ENCODE assay signal across 19 mouse cellular contexts in genomic region chr11:119587112-119587511, GRCm38 (mm10). TPM values are rescaled to one million over a fixed set of nuclear protein-coding genes. Genes with fewer than 3 reads are reported as not detected.
DNase-seq lines count a peak whose midpoint lies in the region; ATAC-seq and TF ChIP-seq lines count a peak whose summit lies in the region.
"Had no signal": no experiment of that assay in that cellular context is flagged by ENCODE, and none has a peak within 500 bp of the region (broad histone marks: within the 10 kb centered on the region; RNA-seq: fewer than 3 reads in every experiment).

No protein-coding gene starts in this region.

- no peaks in the 10 kb centered on the region for H3K4me1 ChIP-seq in forebrain, postnatal 0 days (ENCODE audit: insufficient read depth)
- peaks cover 3% of the 10 kb centered on the region; the same call in 1 of the 2 replicates for H3K4me1 ChIP-seq in forebrain, embryonic 10.5 days
- H3K4me1 ChIP-seq in limb, embryonic 12.5 days (replicated peaks), result peaks cover 15% of the 10 kb centered on the region
- H3K4me1 ChIP-seq in limb, embryonic 10.5 days, result peaks cover 17% of the 10 kb centered on the region
- peaks cover 13% of the 10 kb centered on the region for H3K4me1 ChIP-seq in neural tube, embryonic 15.5 days
- H3K4me1 ChIP-seq: forebrain, embryonic 13.5 days; hindbrain, embryonic 15.5 days had no signal

- H3K27me3 ChIP-seq in forebrain, postnatal 0 days (ENCODE audit: insufficient read depth, low read length), result no peaks in the 10 kb centered on the region
- H3K27me3 ChIP-seq in forebrain, embryonic 10.5 days (ENCODE audit: poor library complexity, severe bottlenecking), result no peaks in the 10 kb centered on the region
- peaks cover 10% of the 10 kb centered on the region; the same call in 1 of the 2 replicates for H3K27me3 ChIP-seq in limb, embryonic 12.5 days
- H3K27me3 ChIP-seq in limb, embryonic 10.5 days (ENCODE audit: low read depth, poor library complexity, severe bottlenecking), result peaks cover 6% of the 10 kb centered on the region; the same call in 1 of the 2 replicates
- no peaks in the 10 kb centered on the region for H3K27me3 ChIP-seq in neural tube, embryonic 15.5 days (replicated peaks)
- H3K27me3 ChIP-seq: embryonic facial prominence, embryonic 12.5 days; forebrain, embryonic 13.5 days; hindbrain, embryonic 15.5 days had no signal

- no peaks in the 10 kb centered on the region for H3K36me3 ChIP-seq in forebrain, postnatal 0 days (ENCODE audit: insufficient read depth)
- H3K36me3 ChIP-seq in forebrain, embryonic 10.5 days (replicated peaks), result no peaks in the 10 kb centered on the region
- H3K36me3 ChIP-seq in limb, embryonic 12.5 days, result no peaks in the 10 kb centered on the region
- H3K36me3 ChIP-seq in limb, embryonic 10.5 days, result no peaks in the 10 kb centered on the region
- H3K36me3 ChIP-seq in neural tube, embryonic 15.5 days, result no peaks in the 10 kb centered on the region
- H3K36me3 ChIP-seq: embryonic facial prominence, embryonic 12.5 days; hindbrain, embryonic 15.5 days had no signal

- 65% methylated on average over 5 of the region's 5 CpGs for whole genome bisulfite sequencing in forebrain, postnatal 0 days
- WGBS in forebrain, embryonic 10.5 days, result 74% methylated on average over 5 of the region's 5 CpGs
- 52% methylated on average over 5 of the region's 5 CpGs for WGBS in limb, embryonic 12.5 days
- WGBS in limb, embryonic 10.5 days, result 58% methylated on average over 5 of the region's 5 CpGs
- WGBS in neural tube, embryonic 15.5 days, result 64% methylated on average over 5 of the region's 5 CpGs

- H3K9ac ChIP-seq in forebrain, postnatal 0 days, result no peak overlapping the region
- no peak overlapping the region for H3K9ac ChIP-seq in limb, embryonic 12.5 days (replicated peaks)
- H3K9ac ChIP-seq in neural tube, embryonic 15.5 days (replicated peaks), result no peak overlapping the region
- H3K9ac ChIP-seq: embryonic facial prominence, embryonic 12.5 days; forebrain, embryonic 13.5 days; hindbrain, embryonic 15.5 days had no signal

- H3K27ac ChIP-seq in forebrain, postnatal 0 days (ENCODE audit: low read depth, low read length), result no peak overlapping the region
- no peak overlapping the region for H3K27ac ChIP-seq in forebrain, embryonic 10.5 days
- H3K27ac ChIP-seq in limb, embryonic 12.5 days, result 0 out of 2 replicates have a peak overlapping the region, but pooled peaks have one; percentile 29
- H3K27ac ChIP-seq in limb, embryonic 10.5 days, result no peak overlapping the region
- H3K27ac ChIP-seq in neural tube, embryonic 15.5 days (replicated peaks), result peak overlapping the region; percentile 56
- H3K27ac ChIP-seq: embryonic facial prominence, embryonic 12.5 days; heart, adult 2 months; hindbrain, embryonic 15.5 days had no signal

- no peak for TF ChIP-seq CTCF in forebrain, postnatal 0 days (IDR thresholded peaks at IDR 0.05; ENCODE audit: low read depth)

- H3K9me3 ChIP-seq in forebrain, postnatal 0 days (ENCODE audit: low read length), result no peaks in the 10 kb centered on the region
- H3K9me3 ChIP-seq in forebrain, embryonic 10.5 days, result no peaks in the 10 kb centered on the region
- H3K9me3 ChIP-seq in limb, embryonic 12.5 days, result no peaks in the 10 kb centered on the region
- no peaks in the 10 kb centered on the region for H3K9me3 ChIP-seq in limb, embryonic 10.5 days (replicated peaks)
- H3K9me3 ChIP-seq in neural tube, embryonic 15.5 days (replicated peaks), result no peaks in the 10 kb centered on the region
- H3K9me3 ChIP-seq: embryonic facial prominence, embryonic 12.5 days; forebrain, embryonic 13.5 days; hindbrain, embryonic 15.5 days had no signal

- DNase-seq in forebrain, postnatal 0 days, result peak; percentile 21
- no peak for DNase-seq in forebrain, embryonic 10.5 days (ENCODE audit: extremely low spot score, low spot score)
- DNase-seq in limb, embryonic 10.5 days (ENCODE audit: low spot score), result no peak
- peak; percentile 28 for DNase-seq in thymus, postnatal 14 days
- DNase-seq in thymus, adult 18-20 months, result no peak
- DNase-seq in kidney, adult 11 months, result no peak
- DNase-seq: adrenal gland, adult 2 months; adrenal gland, postnatal 25 days; gastrocnemius, postnatal 14 days; heart, adult 2 months had no signal

- H3K4me3 ChIP-seq in forebrain, postnatal 0 days (ENCODE audit: low read depth, low read length), result no peak overlapping the region
- no peak overlapping the region for H3K4me3 ChIP-seq in forebrain, embryonic 10.5 days
- H3K4me3 ChIP-seq in limb, embryonic 12.5 days (replicated peaks), result no peak overlapping the region
- H3K4me3 ChIP-seq in limb, embryonic 10.5 days, result no peak overlapping the region
- H3K4me3 ChIP-seq in neural tube, embryonic 15.5 days (replicated peaks), result no peak overlapping the region
- H3K4me3 ChIP-seq: embryonic facial prominence, embryonic 12.5 days; forebrain, embryonic 13.5 days; heart, adult 2 months; hindbrain, embryonic 15.5 days had no signal

- no peak for ATAC-seq in forebrain, postnatal 0 days
- ATAC-seq in limb, embryonic 12.5 days (ENCODE audit: insufficient number of reproducible peaks, insufficient read depth, low FRiP score, low TSS enrichment, low read depth), result no peak
- ATAC-seq in neural tube, embryonic 15.5 days (ENCODE audit: low FRiP score), result no peak
- ATAC-seq: activated CD4-positive, CD25-positive, alpha-beta regulatory T cell, adult 4 months; forebrain, embryonic 13.5 days; Patski had no signal

- H3K4me2 ChIP-seq in forebrain, postnatal 0 days (ENCODE audit: low read depth), result no peak overlapping the region
- H3K4me2 ChIP-seq in limb, embryonic 12.5 days, result no peak overlapping the region
- no peak overlapping the region for H3K4me2 ChIP-seq in neural tube, embryonic 15.5 days
- H3K4me2 ChIP-seq: embryonic facial prominence, embryonic 12.5 days; forebrain, embryonic 13.5 days; heart, embryonic 11.5 days; hindbrain, embryonic 15.5 days had no signal

RNA-seq across cellular contexts. Expression of gene Rptor, which starts 15.6 kb away (rescaled TPM):
- total RNA-seq in forebrain, postnatal 0 days (2014; rRNA removed), result 38.4 and 46.7 TPM in 2 replicates
- polyA plus RNA-seq in forebrain, postnatal 0 days (2015; fragmentation: Nextera tagmentation; extraction: Ambion mirVana), result 5.0 and 8.0 TPM in 2 replicates
- polyA plus RNA-seq in forebrain, embryonic 10.5 days (2016; fragmentation: Nextera tagmentation; extraction: Ambion mirVana), result 12.8 and 13.0 TPM in 2 replicates
- polyA plus RNA-seq in limb, embryonic 12.5 days (2016; fragmentation: Nextera tagmentation; extraction: Ambion mirVana), result 17.7 and 18.6 TPM in 2 replicates
- polyA plus RNA-seq in limb, embryonic 10.5 days (2016; fragmentation: Nextera tagmentation; extraction: Ambion mirVana), result 17.4 and 17.9 TPM in 2 replicates
- 10.4 and 11.7 TPM in 2 replicates for polyA plus RNA-seq in neural tube, embryonic 15.5 days (2015; fragmentation: Nextera tagmentation; extraction: Ambion mirVana)

RNA-seq across cellular contexts. Expression of gene Nptx1, which starts 39.6 kb away (rescaled TPM):
- total RNA-seq in forebrain, postnatal 0 days (2014; rRNA removed), result 10.0 and 14.2 TPM in 2 replicates
- polyA plus RNA-seq in forebrain, postnatal 0 days (2015; fragmentation: Nextera tagmentation; extraction: Ambion mirVana), result 5.1 and 6.9 TPM in 2 replicates
- 1.4 and 1.7 TPM in 2 replicates for polyA plus RNA-seq in forebrain, embryonic 10.5 days (2016; fragmentation: Nextera tagmentation; extraction: Ambion mirVana)
- 1.0 and 1.4 TPM in 2 replicates for polyA plus RNA-seq in limb, embryonic 12.5 days (2016; fragmentation: Nextera tagmentation; extraction: Ambion mirVana)
- 0.25 and 0.36 TPM in 2 replicates for polyA plus RNA-seq in limb, embryonic 10.5 days (2016; fragmentation: Nextera tagmentation; extraction: Ambion mirVana)
- 26.0 and 28.3 TPM in 2 replicates for polyA plus RNA-seq in neural tube, embryonic 15.5 days (2015; fragmentation: Nextera tagmentation; extraction: Ambion mirVana)
- total RNA-seq: MEL had no signal
- polyA plus RNA-seq: activated CD4-positive, CD25-positive, alpha-beta regulatory T cell, adult 4 months had no signal

Comparison
In these comparisons a context has a peak if more than half of its experiments do, and no peak if none do; other contexts are left out.
1. DNase-seq: peak in forebrain, postnatal 0 days (single experiment) and thymus, postnatal 14 days (single experiment); none in forebrain, embryonic 10.5 days (single experiment), limb, embryonic 10.5 days (single experiment), thymus, adult 18-20 months (0 of 2) and kidney, adult 11 months (single experiment).
2. H3K27ac ChIP-seq: peak in limb, embryonic 12.5 days (single experiment) and neural tube, embryonic 15.5 days (single experiment); none in forebrain, postnatal 0 days (single experiment), forebrain, embryonic 10.5 days (single experiment) and limb, embryonic 10.5 days (single experiment).